Mouse (Mus musculus): ENCODE data around the gene Camkv.

The Camkv gene

DNA sequence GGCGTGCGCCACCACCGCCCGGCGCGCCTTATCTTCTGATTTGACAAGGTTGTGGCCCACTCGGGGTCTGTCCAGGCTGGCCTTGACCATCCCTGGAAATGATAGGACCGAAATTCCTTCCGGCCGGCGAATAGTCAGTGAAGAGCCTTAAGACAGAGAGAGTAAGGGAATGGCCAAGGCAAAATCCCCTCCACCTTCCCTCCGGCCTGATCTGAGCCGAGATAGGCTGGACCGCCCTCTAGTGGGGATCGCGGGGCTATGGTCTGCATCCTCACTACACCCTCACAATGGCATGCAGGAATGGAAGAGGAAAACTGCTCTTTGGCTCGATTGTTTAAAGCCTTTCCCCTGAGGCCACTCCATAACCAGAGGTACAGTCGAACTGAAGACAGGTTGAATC is 50.9 kb downstream of the Camkv start:
- DNase-seq (ENCODE audit: low spot score in 2 of 2) = peak; percentile 72 to 80

DNA sequence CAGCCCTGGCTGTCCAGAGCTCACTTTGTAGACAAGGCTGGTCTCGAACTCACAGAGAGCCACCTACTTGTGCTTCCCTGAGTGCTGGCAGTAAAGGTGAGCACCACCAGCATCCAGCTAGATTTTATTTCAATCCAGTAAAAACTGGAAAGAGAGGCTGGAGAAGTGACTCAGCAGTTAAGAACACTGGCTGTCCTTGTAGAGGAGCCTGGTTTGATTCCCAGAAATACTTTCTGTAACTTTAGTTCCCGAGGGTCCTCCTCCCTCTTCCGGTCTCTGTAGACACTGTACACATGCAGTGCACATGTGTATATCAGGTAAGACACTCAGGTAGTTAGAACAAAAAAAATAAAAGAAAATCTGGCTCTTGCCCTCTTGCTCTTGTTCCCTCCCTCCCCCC is 52.5 kb downstream of the Camkv start:
- DNase-seq (ENCODE audit: low spot score in 2 of 2) = no peak

DNA sequence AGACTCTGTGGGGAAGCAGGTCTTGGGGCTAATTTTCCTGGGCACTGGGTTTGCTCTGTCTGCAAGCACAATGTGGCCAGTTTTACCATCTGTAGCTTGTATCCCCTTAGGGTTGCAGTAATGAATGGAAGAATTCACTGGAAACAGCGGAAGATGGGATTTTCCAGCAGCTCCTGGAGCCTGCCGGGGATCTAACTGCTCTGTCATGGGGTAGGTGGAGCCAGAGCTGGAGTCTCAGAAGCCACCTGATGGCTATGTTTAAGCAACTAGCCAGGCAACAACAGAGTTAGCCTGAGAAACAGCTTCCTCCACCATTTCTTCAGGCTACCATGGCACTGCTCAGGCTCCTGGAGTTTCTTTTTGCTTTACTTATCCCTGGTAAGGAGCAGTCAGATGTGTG is 56.7 kb downstream of the Camkv start, which contains the start of gene Cdhr4:
Gene Cdhr4 (plus strand): TSS at position 301 of the 400 bp plus-strand sequence.
- no peak for DNase-seq (ENCODE audit: low spot score in 2 of 2)

DNA sequence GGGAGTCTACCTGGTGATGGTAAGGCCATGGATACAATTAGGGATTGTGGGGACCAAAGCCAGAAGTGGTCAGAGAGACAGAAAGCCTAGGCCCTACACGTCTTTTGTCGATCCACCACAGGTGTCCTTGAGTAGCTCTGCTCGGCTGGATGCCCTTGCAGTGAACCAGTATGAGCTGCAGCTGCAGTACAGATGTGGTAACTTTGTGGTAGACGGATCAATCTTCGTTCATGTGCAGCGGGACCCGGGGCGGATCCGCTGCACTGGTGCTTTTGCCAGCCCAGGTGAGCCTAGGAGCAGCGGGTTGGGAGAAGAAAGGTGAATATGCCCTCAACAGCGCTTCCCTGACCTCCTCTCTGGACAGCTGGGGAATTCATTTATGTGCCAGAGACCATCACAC is 57.5 kb downstream of the Camkv start:
- DNase-seq (ENCODE audit: low spot score in 2 of 2) = no peak

DNA sequence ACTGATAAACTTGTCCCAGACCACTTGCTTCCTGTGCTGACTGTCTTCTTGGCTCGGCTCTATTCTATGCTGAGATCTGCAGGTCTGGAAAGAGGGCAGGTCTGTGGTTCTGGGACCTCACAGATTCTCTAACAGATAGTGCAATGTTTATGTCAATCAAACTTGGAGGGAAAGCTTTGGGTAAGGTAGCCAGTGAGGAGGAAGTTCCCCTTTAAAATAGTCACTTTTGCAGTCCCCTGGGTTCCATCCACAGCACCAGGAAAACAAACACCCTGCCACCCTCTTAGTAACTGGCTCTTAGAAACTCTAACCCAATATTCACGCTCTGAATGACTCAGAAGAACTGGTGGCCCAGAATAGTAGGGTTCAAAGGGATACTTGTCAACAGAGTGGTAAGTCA is 59.0 kb downstream of the Camkv start:
- DNase-seq (ENCODE audit: low spot score in 2 of 2) = no peak

DNA sequence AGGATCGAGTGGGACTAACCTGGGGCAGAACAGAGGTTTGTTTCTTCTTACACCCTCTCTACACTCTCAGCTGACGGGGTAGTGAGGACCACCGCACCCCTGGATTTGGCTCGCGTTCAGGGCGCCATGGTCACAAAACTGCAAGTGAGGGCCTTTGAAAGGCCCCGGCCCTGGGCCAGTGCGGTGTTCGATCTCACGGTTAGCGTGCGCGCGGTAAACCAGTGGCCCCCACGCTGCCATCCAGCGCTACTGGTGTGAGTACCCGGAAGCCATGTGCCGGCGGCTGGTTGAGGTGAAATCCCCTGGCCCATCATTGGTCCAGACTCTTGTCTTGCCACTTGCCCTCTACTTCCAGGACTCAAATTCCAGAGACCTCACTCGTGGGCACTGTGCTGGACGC is 60.0 kb downstream of the Camkv start:
- no peak for DNase-seq (ENCODE audit: low spot score in 2 of 2)

DNA sequence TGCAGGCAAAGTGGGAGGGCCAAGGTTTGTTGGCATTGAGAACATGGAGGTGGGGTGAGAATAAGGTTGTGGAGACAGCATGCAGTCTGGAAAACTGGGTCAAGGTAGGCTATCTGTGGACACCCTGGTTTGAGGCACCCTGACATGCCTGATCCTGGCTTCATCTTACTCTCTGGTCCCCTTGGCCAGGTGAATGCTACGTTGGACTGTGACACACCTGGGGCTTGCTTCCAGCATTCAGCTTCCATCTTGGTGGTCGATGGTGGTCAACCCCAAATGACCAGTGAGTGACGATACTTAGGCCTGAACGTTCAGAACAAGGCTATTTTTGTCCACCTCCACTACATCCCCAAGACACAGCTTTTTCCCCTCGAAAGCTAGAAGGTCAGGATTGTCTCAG is 60.6 kb downstream of the Camkv start, which contains the start of gene Gm20662:
Gene Gm20662 (plus strand): TSS at position 301 of the 400 bp plus-strand sequence.
- no peak for DNase-seq (ENCODE audit: low spot score in 2 of 2)

Measured in right cerebral cortex, adult 2 months (tissue).